Mouse (Mus musculus) hindbrain, postnatal 0 days (tissue): ENCODE measurements at regions not wholly inside any gene's neighbourhood (a gene's known extent, or its start where the extent isn't known, plus 50 kb on each side); places are given as distances from the start of the nearest gene placed in this dataset.

Experiments
- ATAC-seq: fragments of 200-750 bp; cut with Nextera tagmentation; 2 replicates; pipeline ENCODE4 v1.8.0; 2017; ENCODE audit warnings: mild to moderate bottlenecking, moderate TSS enrichment, moderate library complexity
- DNase-seq: peaks from one replicate; pipeline ENCODE4 v3.0.0-alpha.2; 2015; ENCODE audit warnings: low spot score
- H3K27ac ChIP-seq: fragments of 300-500 bp; sonication (generic); 2 replicates; pipeline ENCODE4 v1.5.1; 2014; ENCODE audit warnings: mild to moderate bottlenecking
- H3K27me3 ChIP-seq: fragments of 300-500 bp; sonication (generic); 2 replicates; pipeline ENCODE4 v1.6.1; 2014; ENCODE audit warnings: low read length, mixed read lengths; ENCODE audit not compliant: insufficient read depth
- H3K36me3 ChIP-seq: fragments of 300-500 bp; sonication (generic); 2 replicates; pipeline ENCODE4 v1.6.1; 2014; ENCODE audit warnings: low read length, mixed read lengths; ENCODE audit not compliant: insufficient read depth
- H3K4me1 ChIP-seq: fragments of 300-500 bp; sonication (generic); 2 replicates; pipeline ENCODE4 v1.6.1; 2014; ENCODE audit warnings: antibody characterized with exemption, low read length, mixed read lengths; ENCODE audit not compliant: insufficient read depth
- H3K4me2 ChIP-seq: fragments of 300-500 bp; sonication (generic); 2 replicates; pipeline ENCODE4 v1.6.1; 2014; ENCODE audit warnings: low read depth, mild to moderate bottlenecking, low read length, moderate library complexity, mixed read lengths
- H3K4me3 ChIP-seq: fragments of 300-500 bp; sonication (generic); 2 replicates; pipeline ENCODE4 v1.5.1; 2014; ENCODE audit warnings: low read length
- H3K9ac ChIP-seq: fragments of 300-500 bp; sonication (generic); replicated peaks from 2 replicates; pipeline ENCODE4 v1.6.1; 2014; ENCODE audit warnings: mild to moderate bottlenecking, low read length, moderate library complexity, mixed read lengths
- H3K9me3 ChIP-seq: fragments of 300-500 bp; sonication (generic); 2 replicates; pipeline ENCODE4 v1.6.1; 2016; ENCODE audit warnings: low read length, mixed read lengths
- CTCF ChIP-seq: IDR thresholded peaks from 2 replicates; pipeline ENCODE4 v1.5.1; 2016; ENCODE audit warnings: antibody characterized with exemption, control low read depth, low read depth
- WGBS: fragments of 180-500 bp; shearing (Covaris S2); extraction: QIAGEN DNeasy Blood & Tissue Kit; methylation state at CpG from one replicate; pipeline ENCODE4 v1.1.7; 2014; 5-methylcytosine and 5-hydroxymethylcytosine counted together

DNA sequence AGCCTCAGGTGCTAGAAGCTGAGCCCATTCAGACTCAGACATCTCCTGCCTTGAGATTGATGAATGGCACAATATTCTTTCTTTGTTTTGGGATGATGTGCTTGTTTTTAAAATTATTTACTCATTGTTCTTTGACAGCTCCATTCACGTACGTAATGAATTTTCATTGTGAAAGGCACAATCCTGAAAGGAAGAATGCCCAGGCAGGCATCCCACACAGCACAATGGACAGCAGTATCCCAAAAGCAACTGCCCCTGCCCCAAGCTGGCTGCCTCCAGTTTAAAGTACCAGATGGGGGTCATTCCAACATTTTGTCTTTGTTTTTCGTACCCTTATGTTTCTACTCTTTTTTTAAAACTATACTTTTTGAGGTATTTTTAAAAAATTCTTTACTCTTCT, 210.9 kb upstream of the St8sia2 start:
- 42% methylated on average over 3 of the region's 3 CpGs for WGBS
- H3K4me2 ChIP-seq = no peak overlapping the region

DNA sequence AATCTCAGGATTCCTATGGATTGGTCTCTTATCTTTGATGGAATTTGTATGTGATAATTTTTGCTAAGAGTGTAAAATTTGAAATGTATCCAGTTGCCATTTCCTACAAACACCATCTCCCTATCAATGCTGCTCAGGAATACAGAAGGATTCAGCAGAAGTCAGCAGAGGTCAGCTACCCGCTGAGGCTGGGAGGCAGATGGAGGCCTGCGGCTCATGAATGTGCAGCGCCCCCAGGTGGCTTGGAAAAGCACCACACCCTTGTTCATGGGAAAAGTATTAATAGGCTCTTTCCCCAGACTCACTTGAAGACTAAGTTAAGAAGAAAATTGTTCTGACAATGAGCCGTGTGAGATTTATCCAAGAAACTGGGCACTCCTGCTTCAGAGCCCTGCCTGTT, 187.2 kb upstream of the St8sia2 start:
- WGBS = 35% methylated on average over 4 of the region's 4 CpGs
- Histone ChIP-seq H3K27me3 (no peaks in the 10 kb centered on the region), H3K4me2 (no peak overlapping the region), H3K27ac (no peak overlapping the region), H3K36me3 (no peaks in the 10 kb centered on the region), H3K4me1 (peaks cover 6% of the 10 kb centered on the region; the same call in 1 of the 2 replicates), H3K9ac (no peak overlapping the region), H3K4me3 (no peak overlapping the region), H3K9me3 (no peaks in the 10 kb centered on the region)
- ATAC-seq (no peak), DNase-seq (peak; percentile 28)
- peak; percentile 49 for TF ChIP-seq CTCF

More for the DNA sequence above, 210.9 kb upstream of the St8sia2 start:
- TF ChIP-seq CTCF = no peak
- no peak overlapping the region for H3K27ac ChIP-seq
- no peak for ATAC-seq
- H3K4me1 ChIP-seq = no peaks in the 10 kb centered on the region
- no peak overlapping the region for H3K4me3 ChIP-seq
- H3K9ac ChIP-seq = no peak overlapping the region
- no peaks in the 10 kb centered on the region for H3K9me3 ChIP-seq
- H3K27me3 ChIP-seq = no peaks in the 10 kb centered on the region
- DNase-seq = no peak
- no peaks in the 10 kb centered on the region for H3K36me3 ChIP-seq

DNA sequence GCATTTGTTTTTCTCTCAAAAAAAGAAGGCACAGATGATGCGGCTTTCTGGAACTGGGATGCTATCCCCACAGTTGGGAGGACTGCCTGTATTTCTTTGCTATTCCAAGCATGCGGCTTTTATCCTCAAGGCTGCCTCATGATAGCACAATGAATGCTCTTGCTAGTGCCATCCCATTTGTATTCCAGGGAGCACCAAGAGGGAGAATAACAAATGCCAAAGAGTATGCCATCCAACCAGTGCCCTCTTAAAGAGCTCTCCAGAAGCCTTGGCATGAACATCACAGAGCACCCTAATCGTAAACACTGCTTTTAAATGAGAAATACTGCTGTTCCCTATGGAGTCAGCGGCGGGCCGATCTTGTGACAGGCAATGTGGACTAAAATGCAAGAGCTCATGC, 185.3 kb upstream of the St8sia2 start:
- Histone ChIP-seq H3K9me3 (no peaks in the 10 kb centered on the region), H3K4me2 (no peak overlapping the region), H3K9ac (no peak overlapping the region), H3K27me3 (no peaks in the 10 kb centered on the region), H3K4me3 (no peak overlapping the region), H3K4me1 (peaks cover 6% of the 10 kb centered on the region; the same call in 1 of the 2 replicates), H3K36me3 (no peaks in the 10 kb centered on the region), H3K27ac (no peak overlapping the region)
- ATAC-seq (peak; percentile 89), DNase-seq (peak; percentile 57)
- WGBS = 58% methylated on average over 6 of the region's 6 CpGs
- TF ChIP-seq CTCF = no peak

GRCm38 (mm10) chr7:74184661-74185060, 171.2 kb upstream of the St8sia2 start:
- H3K36me3 ChIP-seq = no peaks in the 10 kb centered on the region
- DNase-seq (no peak), ATAC-seq (no peak)
- no peak overlapping the region for H3K4me2 ChIP-seq
- no peak for TF ChIP-seq CTCF
- H3K27ac ChIP-seq = no peak overlapping the region
- no peaks in the 10 kb centered on the region for H3K4me1 ChIP-seq
- no peaks in the 10 kb centered on the region for H3K27me3 ChIP-seq
- H3K9me3 ChIP-seq = no peaks in the 10 kb centered on the region
- H3K4me3 ChIP-seq = no peak overlapping the region
- H3K9ac ChIP-seq = no peak overlapping the region

- no peak for DNase-seq
- no peak overlapping the region for H3K4me2 ChIP-seq
- WGBS = 58% methylated on average over 5 of the region's 5 CpGs
- no peak for ATAC-seq
- H3K27me3 ChIP-seq = no peaks in the 10 kb centered on the region
- no peaks in the 10 kb centered on the region for H3K36me3 ChIP-seq
- H3K9me3 ChIP-seq = no peaks in the 10 kb centered on the region
- no peak overlapping the region for H3K27ac ChIP-seq
- no peaks in the 10 kb centered on the region for H3K4me1 ChIP-seq
- no peak for TF ChIP-seq CTCF
- H3K9ac ChIP-seq = no peak overlapping the region
- no peak overlapping the region for H3K4me3 ChIP-seq
Measured at GRCm38 (mm10) chr7:74174206-74174605, 160.7 kb upstream of the St8sia2 start.

GRCm38 (mm10) chr7:74173230-74173612, 159.7 kb upstream of the St8sia2 start:
- ATAC-seq = no peak
- H3K4me1 ChIP-seq = no peaks in the 10 kb centered on the region
- no peak overlapping the region for H3K4me2 ChIP-seq
- 60% methylated on average over 2 of the region's 2 CpGs for WGBS
- H3K4me3 ChIP-seq = no peak overlapping the region
- H3K9me3 ChIP-seq = no peaks in the 10 kb centered on the region
- DNase-seq = no peak
- H3K9ac ChIP-seq = no peak overlapping the region
- no peak overlapping the region for H3K27ac ChIP-seq
- H3K27me3 ChIP-seq = no peaks in the 10 kb centered on the region
- no peaks in the 10 kb centered on the region for H3K36me3 ChIP-seq
- TF ChIP-seq CTCF = no peak

GRCm38 (mm10) chr7:74172504-74173229, 159.2 kb upstream of the St8sia2 start:
- Histone ChIP-seq H3K9ac (no peak overlapping the region), H3K27ac (no peak overlapping the region), H3K4me3 (no peak overlapping the region), H3K27me3 (no peaks in the 10 kb centered on the region), H3K36me3 (no peaks in the 10 kb centered on the region), H3K4me2 (no peak overlapping the region), H3K4me1 (no peaks in the 10 kb centered on the region), H3K9me3 (no peaks in the 10 kb centered on the region)
- DNase-seq (no peak), ATAC-seq (no peak)
- no peak for TF ChIP-seq CTCF
- 75% methylated on average over 4 of the region's 4 CpGs for WGBS
